Mouse (Mus musculus) gonadal fat pad, adult 2 months (tissue): Measurements from ENCODE around the gene Cacnb3. TPM values are rescaled to one million over a fixed set of nuclear protein-coding genes. Genes with fewer than 3 reads are reported as not detected.
"Not testable (repeated sequence)": the region's sequence is repeated elsewhere in the genome, so short reads cannot be mapped to it uniquely, and the experiment has no call there.

Experiments used
- DNase-seq: peaks from one replicate; pipeline ENCODE4 v3.0.0-alpha.2; 2012; ENCODE audit warnings: low read depth
- polyA plus RNA-seq: library from polyadenylated mRNA; depleted of rRNA; stranded (reverse); fragments of >200 nt; gene quantifications from 2 replicates; pipeline ENCODE4 v1.2.3, GENCODE M21; 2012; rRNA removed

Gene Cacnb3
- polyA plus RNA-seq, result 13.7 and 16.1 TPM in 2 replicates

GRCm38 (mm10) chr15:98630540-98630939, at the start of gene Cacnb3:
Cacnb3 (plus strand) TSS chr15:98630840.
- DNase-seq, result no peak

DNA sequence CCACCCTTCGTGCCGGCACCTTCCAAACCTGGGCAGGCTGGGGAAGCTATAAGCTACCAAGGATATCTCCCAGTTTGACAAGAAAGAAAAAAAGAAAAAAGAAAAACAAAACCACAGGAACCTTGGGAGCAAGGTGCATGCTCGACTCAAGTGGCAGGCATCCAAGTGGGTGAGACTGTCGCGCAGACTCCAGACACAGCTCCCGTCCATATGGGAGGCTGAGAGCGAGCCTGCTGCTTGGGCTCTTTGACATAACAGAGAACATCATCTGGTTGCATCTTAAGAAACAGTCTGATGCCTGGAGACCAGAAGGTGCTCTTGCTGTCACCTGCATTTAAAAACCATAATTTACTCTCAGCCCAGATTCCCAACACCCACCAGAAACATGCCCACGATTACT, 48.2 kb upstream of the Cacnb3 start:
- no peak for DNase-seq

DNA sequence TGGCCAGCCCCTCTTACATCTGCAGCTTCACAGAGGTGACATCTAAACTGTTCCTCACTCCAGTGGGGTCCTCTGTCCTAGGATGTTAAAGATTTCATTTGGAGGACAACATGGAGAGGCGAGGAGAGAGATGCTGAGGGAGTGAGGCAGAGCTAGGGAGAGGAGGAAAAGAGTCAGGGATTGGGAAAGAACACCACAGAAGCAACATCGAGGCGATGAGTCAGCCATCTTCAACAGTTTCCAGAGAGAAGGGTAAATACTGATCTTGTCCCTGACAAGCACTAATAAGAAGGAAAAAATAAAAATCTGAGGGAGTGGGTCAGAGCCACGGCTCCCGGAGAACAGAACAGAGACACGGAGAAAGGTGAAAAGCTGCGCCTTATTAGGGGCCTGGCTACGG, 47.6 kb upstream of the Cacnb3 start:
- no peak for DNase-seq

DNA sequence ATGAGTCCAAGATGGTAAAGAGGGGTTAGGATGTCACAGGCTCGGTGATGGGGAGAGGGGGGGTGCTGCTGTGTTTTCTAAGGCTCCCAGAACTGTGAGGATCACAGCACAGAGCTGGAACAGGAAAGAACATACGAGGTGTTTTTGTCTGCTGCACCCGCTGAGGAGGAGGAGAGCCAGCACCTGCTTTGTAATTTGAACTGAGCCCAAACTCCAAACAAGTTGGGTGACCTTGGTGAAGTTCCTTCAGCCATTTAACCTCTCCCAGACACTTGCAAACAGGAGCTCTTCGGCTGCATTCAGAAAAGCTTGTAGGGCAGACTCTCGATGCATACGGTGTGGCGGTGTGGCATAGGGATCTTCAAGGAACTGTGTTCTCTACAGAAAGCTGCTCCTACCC, 45.2 kb upstream of the Cacnb3 start:
- DNase-seq, result no peak

- DNase-seq, result not testable (repeated sequence)
These were observed 44.5 kb upstream of the Cacnb3 start for GRCm38 (mm10) chr15:98586141-98586540.

GRCm38 (mm10) chr15:98587751-98588150, 42.9 kb upstream of the Cacnb3 start:
- DNase-seq, result no peak

- no peak for DNase-seq
These were observed 40.9 kb upstream of the Cacnb3 start for GRCm38 (mm10) chr15:98589640-98590336.

- no peak for DNase-seq
These were observed 39.2 kb upstream of the Cacnb3 start for GRCm38 (mm10) chr15:98591396-98591795.

DNA sequence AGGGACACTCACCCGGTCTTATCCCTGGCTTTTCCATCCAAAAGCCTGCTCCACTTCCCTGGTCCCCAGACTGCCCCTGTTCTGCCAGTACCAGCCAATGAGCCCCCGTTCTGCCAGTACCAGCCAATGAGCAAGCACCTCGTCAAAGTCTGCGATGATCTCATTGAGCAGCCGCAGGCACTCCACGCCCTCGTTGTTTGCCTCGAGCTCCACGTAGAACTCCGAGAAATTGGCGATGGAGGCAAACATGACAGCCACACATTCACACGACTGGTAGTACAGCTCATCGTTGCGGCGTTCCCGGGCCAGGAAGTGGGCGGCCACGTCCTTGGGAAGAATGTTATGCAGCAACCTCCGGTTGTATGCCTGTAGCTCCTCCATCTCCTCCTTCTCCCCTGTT, 36.4 kb upstream of the Cacnb3 start:
- DNase-seq, result no peak

DNA sequence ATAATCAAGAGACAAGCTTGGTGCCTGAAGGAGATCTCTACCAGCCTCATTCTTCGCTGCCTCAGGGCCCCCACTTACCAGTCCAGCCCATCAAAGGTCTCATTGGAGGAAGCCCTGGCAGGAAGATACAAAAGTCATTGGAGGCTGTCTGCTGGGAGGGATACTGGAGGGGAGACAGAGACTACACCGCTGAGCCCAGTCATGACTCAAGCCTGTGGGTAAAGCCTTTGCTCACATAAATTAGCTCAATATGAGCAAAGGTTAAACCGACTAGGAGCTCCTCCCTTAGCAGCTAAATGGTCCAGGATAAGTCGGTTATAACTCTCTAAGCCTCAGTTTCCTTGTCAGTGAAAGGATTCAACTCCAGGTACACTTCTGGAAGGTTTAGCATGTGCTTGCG, 35.6 kb upstream of the Cacnb3 start:
- no peak for DNase-seq

- DNase-seq, result no peak
These were observed 34.0 kb upstream of the Cacnb3 start for GRCm38 (mm10) chr15:98596609-98597008.

- DNase-seq, result no peak
These were observed 30.5 kb upstream of the Cacnb3 start for GRCm38 (mm10) chr15:98600036-98600709.

DNA sequence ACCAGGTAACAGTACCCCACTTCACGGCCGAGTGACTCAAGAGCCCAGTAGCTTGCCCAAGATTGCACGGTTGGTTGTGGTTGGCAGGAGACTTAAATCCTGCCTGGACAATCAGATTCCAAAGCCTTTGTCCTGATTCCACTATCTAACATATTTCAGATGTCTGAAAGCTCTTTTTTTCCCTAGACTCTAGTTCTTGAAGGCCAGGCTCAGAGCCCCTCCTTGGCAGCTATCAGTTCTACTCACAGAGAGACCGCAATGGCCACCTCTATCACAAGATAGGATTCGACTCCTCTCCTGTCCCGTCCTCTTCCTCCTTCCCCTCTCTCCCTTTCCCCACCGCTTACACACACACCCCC, 28.8 kb upstream of the Cacnb3 start:
- DNase-seq, result no peak

- DNase-seq, result no peak
These were observed 28.3 kb upstream of the Cacnb3 start for GRCm38 (mm10) chr15:98602191-98602881.

- no peak for DNase-seq
These were observed 27.6 kb upstream of the Cacnb3 start for GRCm38 (mm10) chr15:98602921-98603458.

- no peak for DNase-seq
These were observed 26.5 kb upstream of the Cacnb3 start for GRCm38 (mm10) chr15:98604041-98604575.

DNA sequence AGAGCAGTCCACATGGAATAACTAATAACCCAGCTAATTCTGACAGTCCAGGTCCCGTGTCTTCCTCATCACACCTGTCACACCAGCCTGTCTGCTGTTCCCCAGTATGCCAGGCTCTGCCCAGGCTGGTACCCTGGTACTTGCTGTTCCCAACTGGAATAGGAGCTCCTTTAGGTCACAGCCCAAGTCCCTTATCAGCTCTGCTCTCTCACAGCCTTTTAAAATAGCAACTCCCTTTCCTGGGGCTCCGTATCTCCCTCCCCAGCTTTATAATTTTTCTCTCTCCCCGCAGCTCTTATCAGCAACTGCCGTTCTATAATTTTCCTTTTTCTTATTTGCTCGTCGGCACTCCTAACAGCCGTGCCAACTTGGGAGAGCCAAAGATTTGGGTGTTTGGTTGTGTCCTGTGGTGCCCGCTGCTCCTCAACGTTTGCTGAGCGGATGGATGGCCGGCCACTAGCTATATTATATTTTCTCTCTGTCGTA, 24.5 kb upstream of the Cacnb3 start:
- no peak for DNase-seq

- DNase-seq, result no peak
These were observed 23.9 kb upstream of the Cacnb3 start for GRCm38 (mm10) chr15:98606739-98607138.

DNA sequence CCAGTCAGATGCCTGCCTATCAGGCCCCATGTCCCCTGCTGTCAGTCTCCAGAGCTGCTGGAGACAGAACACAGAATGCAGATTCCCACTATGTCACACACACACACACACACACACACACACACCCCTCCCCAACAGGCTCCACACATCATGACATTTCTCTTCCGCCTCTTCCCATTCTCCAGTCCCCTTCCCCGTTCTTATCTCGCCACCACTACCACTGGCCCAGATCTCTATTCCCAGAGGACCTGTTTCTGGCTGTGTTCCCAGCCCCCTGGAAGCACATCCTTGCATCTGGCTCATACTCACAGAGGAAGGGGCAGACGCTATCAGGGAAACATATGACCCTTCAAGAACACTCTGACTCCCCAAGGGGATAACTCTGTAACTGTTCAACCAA, 23.1 kb upstream of the Cacnb3 start:
- DNase-seq, result no peak

GRCm38 (mm10) chr15:98608058-98608783, 22.4 kb upstream of the Cacnb3 start:
- no peak for DNase-seq

- no peak for DNase-seq
These were observed 21.8 kb upstream of the Cacnb3 start for GRCm38 (mm10) chr15:98608784-98609250.
